Mouse (Mus musculus): Measurements from ENCODE around the gene Samd4b. TPM values are rescaled to one million over a fixed set of nuclear protein-coding genes. Genes with fewer than 3 reads are reported as not detected.
"Not testable (repeated sequence)": the region's sequence is repeated elsewhere in the genome, so short reads cannot be mapped to it uniquely, and the experiment has no call there.

The Samd4b gene
- 10.0 and 12.5 TPM in 2 replicates for polyA plus RNA-seq (2016; fragmentation: Nextera tagmentation; extraction: Ambion mirVana)

DNA sequence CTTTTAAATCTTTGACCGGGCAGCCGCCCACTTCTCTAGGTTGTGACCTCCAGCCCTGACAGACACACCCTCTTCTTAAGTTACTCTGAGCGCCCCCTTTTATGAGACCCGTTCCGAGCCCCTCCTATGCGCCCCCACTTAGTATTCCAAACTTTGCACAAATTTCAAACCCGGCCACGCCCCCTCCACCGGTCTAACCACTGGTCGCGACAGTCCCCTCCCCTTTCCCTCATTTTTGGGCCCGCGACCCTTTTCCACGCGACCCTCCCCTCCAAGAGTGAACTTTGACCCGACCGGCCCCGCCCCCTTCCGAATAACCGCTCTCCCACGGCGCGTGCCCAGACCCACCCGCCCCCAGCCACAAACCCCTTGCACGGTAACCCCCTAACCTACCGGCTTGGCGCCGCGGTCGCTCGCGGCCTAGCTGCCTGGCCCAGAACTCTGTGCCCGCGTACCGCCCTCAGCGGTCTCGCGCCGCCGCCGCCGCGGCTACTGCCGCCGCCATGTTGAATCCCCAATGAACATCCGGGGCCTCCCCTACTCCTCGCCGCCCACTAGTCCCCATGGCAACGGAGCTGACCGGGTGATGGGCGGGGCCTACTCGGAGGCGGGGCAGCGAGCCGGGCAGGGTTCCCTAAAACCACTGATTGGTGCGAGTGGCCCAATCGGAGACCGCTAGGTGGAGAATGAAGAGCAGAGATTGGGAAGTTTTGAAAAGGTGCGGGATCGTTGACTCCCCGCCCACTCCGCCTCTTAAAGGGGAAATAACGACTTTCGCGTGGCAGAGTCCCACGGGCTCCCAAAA, at the start of gene Samd4b, which contains the start of gene Pak4:
TSS of gene Samd4b (minus strand) at position 503 of the 805 bp plus-strand sequence.
TSS of gene Pak4 (minus strand) at position 544 of the 805 bp plus-strand sequence.
- no peaks in the 10 kb centered on the region for H3K9me3 ChIP-seq (replicated peaks)
- H3K9ac ChIP-seq = peak within 1 kb of the TSS; percentile 83
- peaks cover 13% of the 10 kb centered on the region for H3K36me3 ChIP-seq
- H3K4me3 ChIP-seq = peak within 1 kb of the TSS; percentile 81
- ATAC-seq = peak; percentile 81
- H3K27me3 ChIP-seq (replicated peaks) = no peaks in the 10 kb centered on the region
- H3K4me1 ChIP-seq = peaks cover 55% of the 10 kb centered on the region
- peak within 1 kb of the TSS; percentile 81 for H3K4me2 ChIP-seq
- H3K27ac ChIP-seq = peak within 1 kb of the TSS; percentile 96
- under 1% methylated on average over 66 of the region's 66 CpGs for WGBS (ENCODE audit: insufficient replicate concordance)

DNA sequence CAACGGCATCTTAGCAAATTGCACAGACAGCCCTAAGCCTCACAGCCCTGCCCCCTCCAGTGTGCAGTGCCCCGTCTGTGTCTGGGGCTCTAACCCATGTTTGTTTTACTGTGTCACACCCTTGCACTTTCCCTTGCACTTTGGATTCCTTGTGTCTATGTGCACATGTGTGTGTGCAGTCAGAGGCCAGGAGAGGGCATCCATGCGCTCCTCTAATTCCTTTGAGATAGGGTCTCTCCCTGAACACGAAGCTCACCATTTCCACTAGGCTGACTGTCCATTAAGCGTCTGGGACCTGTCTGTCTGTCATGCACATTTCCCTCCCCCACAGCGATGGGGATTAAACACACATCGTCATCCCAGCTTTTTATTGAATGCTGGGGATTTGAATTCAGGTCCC, 49.1 kb upstream of the Samd4b start:
- Histone ChIP-seq H3K4me1 (no peaks in the 10 kb centered on the region), H3K9me3 (replicated peaks) (no peaks in the 10 kb centered on the region), H3K27ac (no peak overlapping the region), H3K4me3 (no peak overlapping the region), H3K36me3 (no peaks in the 10 kb centered on the region), H3K9ac (no peak overlapping the region), H3K4me2 (no peak overlapping the region), H3K27me3 (replicated peaks) (no peaks in the 10 kb centered on the region)
- no peak for ATAC-seq
- 45% methylated on average over 7 of the region's 7 CpGs for WGBS (ENCODE audit: insufficient replicate concordance)

DNA sequence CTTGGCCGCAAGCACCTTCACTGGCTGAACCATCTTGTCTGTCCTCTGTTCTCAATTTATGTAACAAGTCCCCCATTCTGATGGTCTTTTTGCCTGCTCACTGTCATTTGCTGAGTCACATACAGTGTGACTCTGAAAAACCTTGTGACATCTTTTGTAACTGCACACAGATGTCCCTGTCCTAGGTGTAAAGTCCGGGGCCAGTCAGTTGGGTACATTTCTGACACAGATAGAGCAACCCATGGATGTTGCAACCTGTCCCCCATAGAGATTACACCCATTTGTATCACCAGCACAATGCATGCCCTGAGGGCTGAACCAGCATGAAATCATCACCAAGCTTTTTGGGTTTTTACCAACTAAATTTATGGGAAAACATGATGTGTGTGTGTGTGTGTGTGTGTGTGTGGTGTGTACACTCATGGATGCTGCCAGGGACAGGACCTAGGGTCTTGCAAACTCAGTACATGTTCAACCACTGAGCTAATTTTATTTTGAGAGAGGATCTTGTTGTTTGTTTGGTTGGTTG, 48.1 kb upstream of the Samd4b start:
- 65% methylated on average over 2 of the region's 2 CpGs for WGBS (ENCODE audit: insufficient replicate concordance)
- no peak for ATAC-seq
- Histone ChIP-seq H3K4me2 (no peak overlapping the region), H3K4me3 (no peak overlapping the region), H3K9me3 (replicated peaks) (no peaks in the 10 kb centered on the region), H3K9ac (no peak overlapping the region), H3K36me3 (no peaks in the 10 kb centered on the region), H3K4me1 (no peaks in the 10 kb centered on the region), H3K27me3 (replicated peaks) (no peaks in the 10 kb centered on the region), H3K27ac (no peak overlapping the region)

DNA sequence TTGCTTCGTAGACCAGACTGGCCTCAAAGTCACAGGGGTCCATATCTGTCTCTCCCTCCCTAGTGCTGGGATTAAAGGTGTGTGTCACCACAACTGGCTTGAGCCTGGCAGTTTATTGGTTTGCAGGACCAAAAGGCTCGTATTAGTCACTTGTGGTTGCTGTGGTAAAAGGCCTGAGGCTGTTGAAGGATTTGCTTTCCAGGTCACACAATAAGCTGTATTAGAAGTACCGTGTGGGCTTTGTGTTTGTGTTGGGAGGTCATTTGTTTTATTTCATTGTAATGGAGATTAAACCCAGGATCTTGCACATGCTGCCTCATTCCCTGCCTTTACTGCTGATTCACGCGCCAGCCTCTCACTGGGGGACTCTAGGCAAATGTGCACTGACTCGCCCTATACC, 47.4 kb upstream of the Samd4b start:
- Histone ChIP-seq H3K36me3 (no peaks in the 10 kb centered on the region), H3K27ac (no peak overlapping the region), H3K4me2 (no peak overlapping the region), H3K27me3 (replicated peaks) (no peaks in the 10 kb centered on the region), H3K9me3 (replicated peaks) (no peaks in the 10 kb centered on the region), H3K4me1 (no peaks in the 10 kb centered on the region), H3K4me3 (no peak overlapping the region), H3K9ac (no peak overlapping the region)
- WGBS (ENCODE audit: insufficient replicate concordance) = 64% methylated on average over 6 of the region's 6 CpGs
- ATAC-seq = no peak

DNA sequence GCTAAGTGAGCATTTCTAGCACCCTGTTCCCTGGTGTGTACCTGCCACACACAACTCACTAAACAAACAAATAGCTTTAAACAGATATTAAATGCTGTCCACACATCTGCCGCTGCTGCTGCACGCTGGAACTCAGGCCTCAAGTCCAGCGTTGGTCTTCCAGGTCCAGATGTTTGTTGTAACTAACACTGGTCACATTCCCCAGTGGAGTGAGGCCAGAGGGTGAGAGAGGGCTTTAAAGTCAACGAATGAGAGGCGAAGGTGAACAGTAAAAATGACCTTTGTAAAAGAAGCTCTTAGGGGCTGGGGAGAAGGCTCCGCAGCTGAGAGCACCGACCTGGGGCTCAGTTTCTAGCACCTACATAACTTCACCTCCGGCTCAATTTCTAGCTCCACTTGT, 43.6 kb upstream of the Samd4b start:
- no peak overlapping the region for H3K27ac ChIP-seq
- H3K9ac ChIP-seq = no peak overlapping the region
- no peak for ATAC-seq
- no peaks in the 10 kb centered on the region for H3K9me3 ChIP-seq (replicated peaks)
- H3K4me3 ChIP-seq = no peak overlapping the region
- H3K27me3 ChIP-seq (replicated peaks) = no peaks in the 10 kb centered on the region; the same call in 1 of the 2 replicates
- no peaks in the 10 kb centered on the region for H3K4me1 ChIP-seq
- 67% methylated on average over 8 of the region's 8 CpGs for WGBS (ENCODE audit: insufficient replicate concordance)
- no peaks in the 10 kb centered on the region for H3K36me3 ChIP-seq
- no peak overlapping the region for H3K4me2 ChIP-seq

DNA sequence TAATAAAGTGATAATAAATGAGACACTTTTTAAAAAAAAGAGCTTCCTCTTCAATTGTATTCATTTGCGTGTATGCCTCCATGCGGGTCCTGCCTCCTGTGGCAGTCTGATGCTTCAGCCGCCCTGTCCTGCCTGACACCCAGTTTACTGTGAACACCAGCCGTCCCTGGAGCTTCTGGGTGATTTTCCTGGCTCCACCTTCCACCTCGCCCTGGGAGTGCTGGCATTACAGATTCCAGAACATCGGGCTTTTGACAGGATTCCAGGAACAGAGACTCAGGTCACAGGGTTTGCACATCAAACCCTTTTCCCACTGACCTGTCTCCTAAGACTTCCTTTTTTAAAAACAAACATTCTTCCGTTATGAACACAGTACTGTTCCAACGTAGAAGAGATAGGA, 39.6 kb upstream of the Samd4b start:
- ATAC-seq = no peak

DNA sequence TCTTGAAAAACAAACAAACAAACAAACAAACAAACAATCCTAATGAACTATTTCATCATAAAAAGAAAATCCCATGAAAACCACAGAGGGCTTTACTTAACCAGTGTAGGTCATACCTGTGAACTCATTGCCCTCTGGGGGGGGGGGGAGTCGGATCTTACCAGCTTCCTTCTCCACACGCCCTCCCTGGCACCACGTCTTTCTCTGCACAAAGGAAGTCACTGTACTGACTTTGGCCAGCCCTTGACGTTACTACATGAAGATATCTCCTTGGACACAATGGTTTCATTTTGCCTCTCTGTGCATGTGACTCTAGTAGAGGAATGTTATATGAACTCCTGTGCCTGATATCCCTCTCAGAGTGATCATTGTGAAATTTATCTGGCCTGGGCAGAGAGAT, 36.2 kb upstream of the Samd4b start:
- Histone ChIP-seq H3K27me3 (replicated peaks) (peaks cover 37% of the 10 kb centered on the region), H3K4me1 (no peaks in the 10 kb centered on the region), H3K27ac (no peak overlapping the region), H3K36me3 (no peaks in the 10 kb centered on the region), H3K9me3 (replicated peaks) (no peaks in the 10 kb centered on the region), H3K4me3 (no peak overlapping the region), H3K4me2 (no peak overlapping the region), H3K9ac (no peak overlapping the region)
- 42% methylated on average over 4 of the region's 4 CpGs for WGBS (ENCODE audit: insufficient replicate concordance)
- no peak for ATAC-seq

More for the DNA sequence above, 39.6 kb upstream of the Samd4b start:
- H3K36me3 ChIP-seq = no peaks in the 10 kb centered on the region
- no peak overlapping the region for H3K4me3 ChIP-seq
- H3K27ac ChIP-seq = no peak overlapping the region
- 11% methylated on average over 8 of the region's 8 CpGs for WGBS (ENCODE audit: insufficient replicate concordance)
- no peak overlapping the region for H3K4me2 ChIP-seq
- peaks cover 5% of the 10 kb centered on the region for H3K27me3 ChIP-seq (replicated peaks)
- no peaks in the 10 kb centered on the region for H3K9me3 ChIP-seq (replicated peaks)
- no peaks in the 10 kb centered on the region for H3K4me1 ChIP-seq
- H3K9ac ChIP-seq = no peak overlapping the region

DNA sequence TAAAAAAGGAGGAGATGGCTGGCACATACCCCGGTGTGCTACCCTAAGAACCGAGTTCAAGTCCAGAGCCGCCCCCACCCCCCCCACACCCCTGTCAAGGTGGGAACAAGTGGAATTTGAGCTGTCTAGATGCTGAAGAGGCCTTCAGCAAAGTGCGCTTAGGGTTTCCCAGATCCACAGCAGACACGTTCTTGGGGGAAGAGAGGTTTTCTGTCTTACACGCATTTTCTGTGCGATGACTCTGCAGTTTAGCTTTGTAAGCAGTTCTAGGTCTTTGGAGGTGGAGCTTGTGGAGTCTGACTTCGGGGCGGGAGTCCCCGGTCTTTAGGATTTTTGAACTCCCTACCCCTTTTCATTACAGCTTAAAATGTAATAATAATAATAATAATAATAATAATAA, 33.1 kb upstream of the Samd4b start, which contains the start of gene Acp7:
TSS of gene Acp7 (minus strand) at position 260 of the 400 bp plus-strand sequence.
- WGBS (ENCODE audit: insufficient replicate concordance) = 26% methylated on average over 10 of the region's 10 CpGs
- no peak within 1 kb of the TSS for H3K4me2 ChIP-seq
- peaks cover 52% of the 10 kb centered on the region for H3K27me3 ChIP-seq (replicated peaks)
- H3K9me3 ChIP-seq (replicated peaks) = no peaks in the 10 kb centered on the region
- H3K9ac ChIP-seq = no peak within 1 kb of the TSS
- H3K36me3 ChIP-seq = no peaks in the 10 kb centered on the region
- H3K27ac ChIP-seq = no peak within 1 kb of the TSS
- no peaks in the 10 kb centered on the region for H3K4me1 ChIP-seq
- ATAC-seq = no peak
- no peak within 1 kb of the TSS for H3K4me3 ChIP-seq

DNA sequence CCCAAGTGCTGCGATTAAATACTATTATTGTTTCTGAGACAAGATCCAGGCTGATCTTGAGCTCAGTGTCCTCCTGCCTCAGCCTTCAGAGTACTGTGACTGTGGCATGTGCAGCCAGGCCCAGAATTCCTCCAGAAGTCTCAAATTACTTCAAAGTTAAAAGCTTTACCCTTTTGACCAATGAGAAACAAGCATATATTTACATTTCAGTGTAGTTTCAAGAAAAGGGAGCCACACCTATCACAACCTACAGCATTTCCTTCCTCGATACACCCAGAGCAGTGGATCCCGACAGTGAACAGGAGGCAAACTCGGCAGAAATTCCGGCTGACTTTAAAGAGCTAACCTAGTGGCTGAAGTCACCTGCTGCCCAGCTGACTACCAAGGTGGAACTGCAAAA, 26.8 kb upstream of the Samd4b start:
- Histone ChIP-seq H3K9me3 (replicated peaks) (no peaks in the 10 kb centered on the region), H3K36me3 (no peaks in the 10 kb centered on the region), H3K9ac (no peak overlapping the region), H3K27ac (no peak overlapping the region), H3K4me3 (no peak overlapping the region), H3K4me1 (no peaks in the 10 kb centered on the region), H3K27me3 (replicated peaks) (peaks cover 22% of the 10 kb centered on the region), H3K4me2 (no peak overlapping the region)
- WGBS (ENCODE audit: insufficient replicate concordance) = 57% methylated on average over 5 of the region's 5 CpGs
- no peak for ATAC-seq

DNA sequence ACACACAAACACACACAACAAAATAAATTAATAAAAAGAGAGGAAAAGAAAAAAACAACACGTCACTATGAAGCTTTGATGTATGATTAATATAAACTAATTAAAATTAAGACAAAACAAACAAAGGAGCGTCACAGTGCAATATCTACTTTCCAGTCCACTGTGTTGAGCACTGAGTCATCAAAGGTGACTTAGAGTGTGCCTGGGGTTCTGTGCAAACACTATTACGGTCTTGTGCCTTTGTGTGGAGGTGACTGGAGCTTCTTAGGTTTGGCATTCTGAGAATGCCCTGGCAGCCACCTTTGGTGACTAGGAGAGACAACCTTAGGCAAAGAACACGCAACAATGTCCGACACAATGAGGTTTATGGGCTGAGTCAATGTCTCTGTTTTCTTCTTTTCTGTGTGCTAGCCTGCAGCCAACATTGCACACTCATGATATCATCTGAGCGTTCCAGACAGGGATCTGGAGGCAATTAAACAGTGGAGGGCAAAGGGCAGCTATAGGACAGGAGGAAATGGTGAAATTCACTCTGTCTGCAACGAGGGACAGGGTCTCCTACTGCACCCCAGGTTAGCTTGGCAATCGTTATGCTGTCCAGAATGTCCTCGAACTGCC, 21.3 kb upstream of the Samd4b start:
- no peak for ATAC-seq
- no peaks in the 10 kb centered on the region for H3K36me3 ChIP-seq
- no peak overlapping the region for H3K9ac ChIP-seq
- no peak overlapping the region for H3K4me2 ChIP-seq
- 0 out of 2 replicates have a peak, but pooled peaks cover 5% of the 10 kb centered on the region for H3K27me3 ChIP-seq (replicated peaks)
- 53% methylated on average over 9 of the region's 9 CpGs for WGBS (ENCODE audit: insufficient replicate concordance)
- H3K4me3 ChIP-seq = no peak overlapping the region
- H3K4me1 ChIP-seq = no peaks in the 10 kb centered on the region
- H3K9me3 ChIP-seq (replicated peaks) = no peaks in the 10 kb centered on the region
- no peak overlapping the region for H3K27ac ChIP-seq

DNA sequence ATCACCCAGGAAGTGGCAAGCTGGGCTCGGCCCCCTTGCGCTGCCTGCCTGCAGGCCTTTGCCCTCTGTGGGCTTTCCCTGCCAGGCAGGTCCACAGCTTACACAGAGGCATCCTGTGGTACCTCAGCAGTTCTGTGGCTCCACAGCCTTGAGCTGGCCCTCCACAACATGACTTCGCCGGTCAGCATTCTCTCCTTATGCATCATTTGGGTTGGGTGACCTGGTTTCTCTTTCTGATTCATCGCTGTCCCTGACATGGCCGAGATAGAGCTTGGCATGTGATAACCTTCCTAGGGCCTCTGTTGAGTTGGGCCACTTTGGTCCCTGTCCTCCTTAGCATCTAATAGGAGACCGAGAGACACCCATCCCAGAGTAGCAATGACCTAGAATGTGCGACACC, 8.0 kb upstream of the Samd4b start:
- no peaks in the 10 kb centered on the region for H3K36me3 ChIP-seq
- no peak for ATAC-seq
- H3K27ac ChIP-seq = no peak overlapping the region
- H3K4me2 ChIP-seq = no peak overlapping the region
- no peaks in the 10 kb centered on the region for H3K27me3 ChIP-seq (replicated peaks)
- WGBS (ENCODE audit: insufficient replicate concordance) = 72% methylated on average over 8 of the region's 8 CpGs
- no peaks in the 10 kb centered on the region for H3K9me3 ChIP-seq (replicated peaks)
- no peak overlapping the region for H3K9ac ChIP-seq
- no peaks in the 10 kb centered on the region for H3K4me1 ChIP-seq
- no peak overlapping the region for H3K4me3 ChIP-seq

DNA sequence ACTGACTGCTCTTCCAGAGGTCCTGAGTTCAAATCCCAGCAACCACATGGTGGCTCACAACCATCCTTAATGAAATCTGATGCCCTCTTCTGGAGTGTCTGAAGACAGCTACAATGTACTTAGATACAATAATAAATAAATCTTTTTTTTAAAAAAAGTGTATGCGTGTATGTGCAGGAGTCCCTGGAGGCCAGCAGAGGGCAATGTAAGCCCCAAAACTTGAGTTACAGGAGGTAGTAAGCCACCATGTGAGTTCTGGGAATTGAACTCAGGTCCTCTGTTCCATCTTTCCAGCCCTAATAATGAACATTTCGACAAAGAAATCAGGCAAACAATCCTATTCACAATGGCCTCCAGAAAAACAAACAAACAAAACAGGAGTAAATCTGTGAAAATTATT, 5.8 kb upstream of the Samd4b start:
- H3K27me3 ChIP-seq (replicated peaks); H3K4me3 ChIP-seq; H3K9me3 ChIP-seq (replicated peaks); H3K27ac ChIP-seq; H3K4me1 ChIP-seq; ATAC-seq; H3K9ac ChIP-seq; H3K4me2 ChIP-seq; H3K36me3 ChIP-seq: not testable (repeated sequence)
- 73% methylated on average over 2 of the region's 2 CpGs for WGBS (ENCODE audit: insufficient replicate concordance)
